Mouse (Mus musculus): ENCODE data around the gene Ndufc1.

DNA sequence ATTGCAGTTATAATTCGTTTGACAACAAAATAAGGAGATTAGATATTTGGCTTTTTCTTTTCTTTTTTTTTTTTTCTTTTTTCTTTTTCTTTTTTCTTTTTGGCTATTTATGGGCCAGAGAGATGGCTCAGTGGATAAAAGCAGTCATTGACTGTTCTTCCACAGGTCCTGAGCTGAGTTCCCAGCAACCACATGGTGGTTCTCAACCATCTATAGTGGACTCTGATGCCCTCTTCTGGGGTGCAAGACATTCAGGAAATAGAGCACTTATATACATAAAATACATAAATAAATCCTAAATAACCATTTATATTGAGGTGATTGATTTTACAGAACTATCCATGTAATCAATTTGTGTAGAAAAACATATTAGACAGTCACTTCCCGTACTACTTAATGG is 8.7 kb upstream of the Ndufc1 start:
- TF ChIP-seq POLR2A (IDR thresholded peaks at IDR 0.05; ENCODE audit: borderline replicate concordance, low read depth, low read length) = no peak
- no peak for TF ChIP-seq CTCF (IDR thresholded peaks at IDR 0.05; ENCODE audit: low read depth, low read length)
